ENCODE assay signal across 8 mouse cellular contexts in genomic region chr7:139581801-139582571, GRCm38 (mm10). TPM values are rescaled to one million over a fixed set of nuclear protein-coding genes. Genes with fewer than 3 reads are reported as not detected.
DNase-seq lines count a peak whose midpoint lies in the region; ATAC-seq and TF ChIP-seq lines count a peak whose summit lies in the region.

No protein-coding gene starts in this region.

- no peak overlapping the region for H3K27ac ChIP-seq in gastrocnemius, adult 2 months
- H3K27ac ChIP-seq in embryonic facial prominence, embryonic 11.5 days (replicated peaks; ENCODE audit: low read depth, low read length) = no peak overlapping the region
- H3K27ac ChIP-seq in hindbrain, embryonic 14.5 days = no peak overlapping the region
- peak overlapping the region; percentile 17 for H3K27ac ChIP-seq in midbrain, embryonic 11.5 days (ENCODE audit: low read depth, low read length)

- H3K36me3 ChIP-seq in embryonic facial prominence, embryonic 11.5 days (replicated peaks; ENCODE audit: control insufficient read depth, insufficient read depth, low read depth, low read length) = no peaks in the 10 kb centered on the region
- H3K36me3 ChIP-seq in hindbrain, embryonic 14.5 days (replicated peaks; ENCODE audit: control insufficient read depth, insufficient read depth) = no peaks in the 10 kb centered on the region
- H3K36me3 ChIP-seq in midbrain, embryonic 11.5 days (ENCODE audit: control insufficient read depth, insufficient read depth, low read length) = no peaks in the 10 kb centered on the region

- peak overlapping the region; percentile 13 for H3K9ac ChIP-seq in embryonic facial prominence, embryonic 11.5 days (replicated peaks; ENCODE audit: low read length)
- peak overlapping the region; percentile 1; the same call in 1 of the 2 replicates for H3K9ac ChIP-seq in hindbrain, embryonic 14.5 days
- H3K9ac ChIP-seq in midbrain, embryonic 11.5 days (ENCODE audit: low read length) = peak overlapping the region; percentile 65

- peaks cover 8% of the 10 kb centered on the region for H3K4me1 ChIP-seq in embryonic facial prominence, embryonic 11.5 days (ENCODE audit: control insufficient read depth, insufficient read depth, low read length)
- peaks cover 8% of the 10 kb centered on the region; the same call in 1 of the 2 replicates for H3K4me1 ChIP-seq in hindbrain, embryonic 14.5 days (replicated peaks; ENCODE audit: control insufficient read depth, insufficient read depth, low read length)
- peaks cover 22% of the 10 kb centered on the region for H3K4me1 ChIP-seq in midbrain, embryonic 11.5 days (ENCODE audit: control insufficient read depth, insufficient read depth, low read length)

- no peak for TF ChIP-seq CTCF in gastrocnemius, adult 2 months (IDR thresholded peaks at IDR 0.05)

- peak overlapping the region; percentile 67 for H3K4me3 ChIP-seq in gastrocnemius, adult 2 months
- peak overlapping the region; percentile 35 for H3K4me3 ChIP-seq in embryonic facial prominence, embryonic 11.5 days (ENCODE audit: low read depth, low read length)
- H3K4me3 ChIP-seq in hindbrain, embryonic 14.5 days (replicated peaks; ENCODE audit: low read length) = peak overlapping the region; percentile 27
- H3K4me3 ChIP-seq in midbrain, embryonic 11.5 days (ENCODE audit: low read depth, low read length) = peak overlapping the region; percentile 44

- H3K9me3 ChIP-seq in embryonic facial prominence, embryonic 11.5 days (replicated peaks; ENCODE audit: control insufficient read depth, low read length) = no peaks in the 10 kb centered on the region
- H3K9me3 ChIP-seq in hindbrain, embryonic 14.5 days (ENCODE audit: control insufficient read depth, low read length) = no peaks in the 10 kb centered on the region
- H3K9me3 ChIP-seq in midbrain, embryonic 11.5 days (ENCODE audit: control insufficient read depth, low read length) = no peaks in the 10 kb centered on the region

- peak overlapping the region; percentile 61 for H3K4me2 ChIP-seq in embryonic facial prominence, embryonic 11.5 days (ENCODE audit: low read depth, low read length)
- H3K4me2 ChIP-seq in hindbrain, embryonic 14.5 days (replicated peaks) = peak overlapping the region; percentile 44
- peak overlapping the region; percentile 59 for H3K4me2 ChIP-seq in midbrain, embryonic 11.5 days

- WGBS in embryonic facial prominence, embryonic 11.5 days = under 1% methylated on average over 69 of the region's 82 CpGs
- under 1% methylated on average over 82 of the region's 82 CpGs for WGBS in hindbrain, embryonic 14.5 days
- WGBS in midbrain, embryonic 11.5 days = under 1% methylated on average over 79 of the region's 82 CpGs

- peak; percentile 41 for DNase-seq in gastrocnemius, adult 2 months
- DNase-seq in gastrocnemius, adult 8-10 months (ENCODE audit: low spot score in 2 of 2) = no peak
- peak; percentile 11 for DNase-seq in CD4-positive helper T cell, adult 2 months (ENCODE audit: low read depth, low spot score)
- peak; percentile 41 for DNase-seq in embryonic facial prominence, embryonic 11.5 days (ENCODE audit: low spot score)
- no peak for DNase-seq in hindbrain, embryonic 14.5 days (ENCODE audit: low spot score)
- DNase-seq in midbrain, embryonic 11.5 days (ENCODE audit: low spot score, missing footprints) = peak; percentile 95
- no peak for DNase-seq in left cerebral cortex, adult 9 months (ENCODE audit: low spot score in 2 of 2)
- DNase-seq in spleen, adult 12 weeks (ENCODE audit: low spot score) = no peak

- peak; percentile 30; the same call in 1 of the 2 replicates for ATAC-seq in embryonic facial prominence, embryonic 11.5 days (replicated peaks; ENCODE audit: insufficient number of reproducible peaks, low FRiP score, low TSS enrichment, low read depth)
- ATAC-seq in hindbrain, embryonic 14.5 days (ENCODE audit: low FRiP score) = no peak
- peak; percentile 54 for ATAC-seq in midbrain, embryonic 11.5 days (ENCODE audit: low FRiP score)

- peaks cover 78% of the 10 kb centered on the region for H3K27me3 ChIP-seq in embryonic facial prominence, embryonic 11.5 days (ENCODE audit: control insufficient read depth, insufficient read depth, low read length)
- peaks cover 98% of the 10 kb centered on the region for H3K27me3 ChIP-seq in hindbrain, embryonic 14.5 days (ENCODE audit: control insufficient read depth, insufficient read depth, low read length)
- H3K27me3 ChIP-seq in midbrain, embryonic 11.5 days (ENCODE audit: control insufficient read depth, insufficient read depth, low read length) = peaks cover 98% of the 10 kb centered on the region

- intact Hi-C loops in gastrocnemius, adult 2 months (cut with DNase I) = loop anchor here (10.0 kb wide), 1 partner anchor 277 kb away; no protein-coding TSS in a partner anchor

RNA-seq across cellular contexts. Expression of gene Nkx6-2, which starts 0.6 kb away (rescaled TPM):
- total RNA-seq in gastrocnemius, adult 2 months (2021) = not detected
- not detected for total RNA-seq in gastrocnemius, adult 8-10 months (2022)
- polyA plus RNA-seq in embryonic facial prominence, embryonic 11.5 days (2014; fragmentation: Nextera tagmentation; extraction: Ambion mirVana) = 4.2 and 4.4 TPM in 2 replicates
- polyA plus RNA-seq in hindbrain, embryonic 14.5 days (2014; fragmentation: Nextera tagmentation; extraction: Ambion mirVana) = 13.7 and 15.1 TPM in 2 replicates
- 48.3 and 54.7 TPM in 2 replicates for polyA plus RNA-seq in midbrain, embryonic 11.5 days (2014; fragmentation: Nextera tagmentation; extraction: Ambion mirVana)

Comparison
In these comparisons a context has a peak if more than half of its experiments do, and no peak if none do; other contexts are left out.
1. DNase-seq: peak in gastrocnemius, adult 2 months (single experiment), CD4-positive helper T cell, adult 2 months (single experiment), embryonic facial prominence, embryonic 11.5 days (single experiment) and midbrain, embryonic 11.5 days (single experiment); none in gastrocnemius, adult 8-10 months (0 of 2), hindbrain, embryonic 14.5 days (single experiment), left cerebral cortex, adult 9 months (0 of 2) and spleen, adult 12 weeks (single experiment).
2. H3K9ac ChIP-seq: peak in every context shown above with its lines; median percentile 65 in midbrain, embryonic 11.5 days; 13 in embryonic facial prominence, embryonic 11.5 days; 1 in hindbrain, embryonic 14.5 days.
3. Peak in every context shown above with its lines, with median percentiles within 50 percentile points of each other: H3K4me3 ChIP-seq and H3K4me2 ChIP-seq.